Mouse (Mus musculus) hindbrain, embryonic 14.5 days (tissue): ENCODE measurements around the gene Fign. TPM values are rescaled to one million over a fixed set of nuclear protein-coding genes. Genes with fewer than 3 reads are reported as not detected.

ENCODE experiments used
- ATAC-seq: fragments of 200-750 bp; cut with Nextera tagmentation; 2 replicates; pipeline ENCODE4 v1.8.0; 2017; ENCODE audit warnings: moderate number of reproducible peaks, mild to moderate bottlenecking, moderate TSS enrichment, moderate library complexity; ENCODE audit not compliant: low FRiP score
- DNase-seq: peaks from one replicate; pipeline ENCODE4 v3.0.0-alpha.2; 2015; ENCODE audit warnings: low spot score
- H3K27ac ChIP-seq: fragments of 300-500 bp; sonication (generic); 2 replicates; pipeline ENCODE4 v1.5.1; 2014; ENCODE audit warnings: mild to moderate bottlenecking, moderate library complexity
- H3K27me3 ChIP-seq: fragments of 300-500 bp; sonication (generic); 2 replicates; pipeline ENCODE4 v1.6.1; 2014; ENCODE audit warnings: mild to moderate bottlenecking, low read length, mixed read lengths; ENCODE audit not compliant: control insufficient read depth, insufficient read depth
- H3K36me3 ChIP-seq: fragments of 300-500 bp; sonication (generic); replicated peaks from 2 replicates; pipeline ENCODE4 v1.6.1; 2014; ENCODE audit not compliant: control insufficient read depth, insufficient read depth
- H3K4me1 ChIP-seq: fragments of 300-500 bp; sonication (generic); replicated peaks from 2 replicates; pipeline ENCODE4 v1.6.1; 2014; ENCODE audit warnings: antibody characterized with exemption, low read length, mixed read lengths; ENCODE audit not compliant: control insufficient read depth, insufficient read depth
- H3K4me2 ChIP-seq: fragments of 300-500 bp; sonication (generic); replicated peaks from 2 replicates; pipeline ENCODE4 v1.6.1; 2014; ENCODE audit warnings: mild to moderate bottlenecking, moderate library complexity
- H3K4me3 ChIP-seq: fragments of 300-500 bp; sonication (generic); replicated peaks from 2 replicates; pipeline ENCODE4 v1.5.1; 2014; ENCODE audit warnings: mild to moderate bottlenecking, low read length
- H3K9ac ChIP-seq: fragments of 300-500 bp; sonication (generic); 2 replicates; pipeline ENCODE4 v1.6.1; 2014
- H3K9me3 ChIP-seq: fragments of 300-500 bp; sonication (generic); 2 replicates; pipeline ENCODE4 v1.6.1; 2016; ENCODE audit warnings: low read length; ENCODE audit not compliant: control insufficient read depth
- WGBS: fragments of 180-500 bp; shearing (Covaris S2); extraction: QIAGEN DNeasy Blood & Tissue Kit; methylation state at CpG from one replicate; pipeline ENCODE4 v1.1.7; 2014; 5-methylcytosine and 5-hydroxymethylcytosine counted together
- polyA plus RNA-seq: library from polyadenylated mRNA; unstranded; fragments of >200 nt; fragmentation: Nextera tagmentation; extraction: Ambion mirVana; gene quantifications from 2 replicates; pipeline ENCODE4 v1.2.1, GENCODE M21; 2014

Gene Fign
- polyA plus RNA-seq, 1 experiment from 2014 or later = 15.1 TPM

DNA sequence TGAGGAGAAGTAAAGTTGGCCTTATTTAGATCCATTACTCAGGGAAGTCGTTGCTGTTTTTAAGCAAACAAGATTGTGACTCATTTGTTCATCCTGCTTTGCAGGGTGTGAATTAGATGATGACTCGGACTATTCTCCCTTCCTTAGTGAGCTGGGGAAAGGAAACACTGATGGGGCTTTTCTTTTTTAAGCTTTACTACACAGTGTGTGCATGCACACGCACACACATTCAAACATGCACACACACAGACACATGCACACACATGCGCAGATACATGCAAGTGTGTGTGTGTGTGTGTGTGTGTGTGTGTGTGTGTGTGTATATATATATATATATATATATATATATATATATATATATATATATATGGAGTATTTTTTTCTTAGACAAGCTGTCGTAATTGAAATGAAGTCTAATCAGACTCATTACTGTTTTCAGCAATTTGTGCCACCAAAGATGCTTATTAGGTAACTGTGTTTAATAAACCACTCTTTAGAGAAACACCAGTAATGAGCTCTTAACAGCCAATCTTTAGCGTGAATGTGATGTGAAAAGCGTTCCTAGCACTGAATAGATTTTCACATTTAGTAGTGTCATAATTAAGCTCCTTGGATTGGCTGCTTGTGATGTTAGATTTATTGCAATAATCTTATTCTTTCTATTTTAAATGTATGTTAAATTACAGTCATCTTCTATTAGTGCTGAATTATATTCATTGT, 103.4 kb downstream of the Fign start:
- Histone ChIP-seq H3K4me1 (no peaks in the 10 kb centered on the region; the same call in 1 of the 2 replicates), H3K27me3 (no peaks in the 10 kb centered on the region), H3K36me3 (no peaks in the 10 kb centered on the region), H3K9me3 (no peaks in the 10 kb centered on the region), H3K9ac (no peak overlapping the region), H3K4me3 (no peak overlapping the region), H3K4me2 (no peak overlapping the region), H3K27ac (no peak overlapping the region)
- no peak for DNase-seq
- 75% methylated on average over 7 of the region's 7 CpGs for WGBS
- no peak for ATAC-seq

DNA sequence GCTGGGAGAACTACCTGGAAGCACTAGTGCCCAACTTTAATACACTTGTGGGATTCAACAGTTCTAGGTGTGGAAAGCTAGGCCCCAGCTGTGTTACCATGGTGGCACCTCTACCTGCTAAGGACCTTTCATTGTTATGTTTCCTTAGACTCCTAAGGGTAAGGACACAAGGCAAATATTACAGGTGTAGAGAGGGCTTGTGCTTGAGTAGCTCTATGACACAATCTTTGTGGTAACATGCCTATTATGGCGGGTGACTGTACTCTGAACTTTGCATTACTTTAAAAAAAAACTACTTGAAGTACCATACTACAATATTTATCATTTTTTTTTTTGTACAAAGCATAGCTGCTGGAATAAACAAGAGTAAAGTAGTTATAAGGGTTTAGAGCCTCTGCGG, 112.4 kb downstream of the Fign start:
- WGBS = 100% methylated on average over 2 of the region's 2 CpGs
- Histone ChIP-seq H3K36me3 (0 out of 2 replicates have a peak, but pooled peaks cover 2% of the 10 kb centered on the region), H3K27ac (no peak overlapping the region), H3K9ac (no peak overlapping the region), H3K4me1 (peaks cover 15% of the 10 kb centered on the region), H3K27me3 (no peaks in the 10 kb centered on the region), H3K9me3 (no peaks in the 10 kb centered on the region), H3K4me3 (no peak overlapping the region), H3K4me2 (no peak overlapping the region)
- ATAC-seq (no peak), DNase-seq (no peak)

- WGBS = 11% methylated on average over 4 of the region's 4 CpGs
- H3K27me3 ChIP-seq = no peaks in the 10 kb centered on the region
- H3K4me1 ChIP-seq = peaks cover 15% of the 10 kb centered on the region
- H3K4me2 ChIP-seq = no peak overlapping the region; the same call in 1 of the 2 replicates
- no peak overlapping the region for H3K4me3 ChIP-seq
- peak overlapping the region; percentile 57 for H3K27ac ChIP-seq
- peaks cover 22% of the 10 kb centered on the region for H3K36me3 ChIP-seq
- DNase-seq = no peak
- H3K9me3 ChIP-seq = no peaks in the 10 kb centered on the region
- H3K9ac ChIP-seq = 0 out of 2 replicates have a peak overlapping the region, but pooled peaks have one; percentile 13
- ATAC-seq = peak; percentile 57
Measured at GRCm38 (mm10) chr2:63982351-63982751, 115.5 kb downstream of the Fign start.

DNA sequence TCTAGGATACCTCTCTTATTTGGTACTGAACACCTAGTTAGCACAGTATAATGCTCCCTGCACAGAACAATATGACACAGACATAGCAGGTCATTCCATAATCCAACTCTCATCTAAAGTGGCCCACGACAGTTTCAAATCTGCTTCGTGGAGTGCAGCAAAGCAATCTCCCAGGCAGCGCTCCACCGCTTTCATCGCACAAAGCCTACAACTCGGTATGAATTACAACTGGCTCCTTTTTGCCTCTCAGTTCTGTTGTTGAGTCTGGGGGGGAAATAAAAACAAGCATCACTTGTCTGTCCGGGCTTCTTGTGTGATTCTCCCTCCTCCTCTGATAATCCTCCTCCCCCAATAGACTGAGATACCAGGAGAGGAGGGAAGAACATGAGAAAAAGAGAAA, 116.4 kb downstream of the Fign start:
- no peak for DNase-seq

DNA sequence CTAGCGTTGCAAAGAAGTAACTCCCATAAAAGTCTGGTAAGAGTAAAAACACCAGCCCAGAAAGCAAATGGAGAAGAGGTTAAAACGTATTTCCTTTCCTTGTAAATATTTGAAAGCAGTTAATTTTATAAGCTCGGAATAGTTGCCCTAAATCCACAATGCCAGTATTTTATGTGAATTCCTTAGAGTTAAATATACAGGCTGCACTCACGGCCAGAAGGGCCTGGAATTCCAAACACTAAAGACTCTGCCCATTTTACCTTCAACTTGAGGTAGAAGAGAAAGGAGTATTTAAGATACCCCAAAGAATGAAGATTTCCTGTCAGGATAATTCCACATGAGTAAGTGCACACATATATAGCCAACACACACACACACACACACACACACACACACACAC, 128.2 kb downstream of the Fign start:
- no peaks in the 10 kb centered on the region for H3K36me3 ChIP-seq
- H3K4me2 ChIP-seq = no peak overlapping the region
- no peak overlapping the region for H3K27ac ChIP-seq
- DNase-seq (no peak), ATAC-seq (no peak)
- H3K9ac ChIP-seq = no peak overlapping the region
- no peak overlapping the region for H3K4me3 ChIP-seq
- H3K9me3 ChIP-seq = no peaks in the 10 kb centered on the region
- 60% methylated on average over 4 of the region's 4 CpGs for WGBS
- no peaks in the 10 kb centered on the region for H3K27me3 ChIP-seq
- H3K4me1 ChIP-seq = peaks cover 17% of the 10 kb centered on the region

More for the DNA sequence above, 116.4 kb downstream of the Fign start:
- peaks cover 22% of the 10 kb centered on the region for H3K36me3 ChIP-seq
- ATAC-seq = no peak
- H3K27ac ChIP-seq = no peak overlapping the region
- H3K9ac ChIP-seq = no peak overlapping the region
- H3K4me2 ChIP-seq = no peak overlapping the region
- no peaks in the 10 kb centered on the region for H3K9me3 ChIP-seq
- peaks cover 15% of the 10 kb centered on the region for H3K4me1 ChIP-seq
- WGBS = 48% methylated on average over 7 of the region's 7 CpGs
- no peaks in the 10 kb centered on the region for H3K27me3 ChIP-seq
- no peak overlapping the region for H3K4me3 ChIP-seq

- Histone ChIP-seq H3K4me1 (no peaks in the 10 kb centered on the region), H3K27me3 (no peaks in the 10 kb centered on the region), H3K4me2 (no peak overlapping the region), H3K27ac (no peak overlapping the region), H3K9ac (no peak overlapping the region), H3K4me3 (no peak overlapping the region), H3K9me3 (no peaks in the 10 kb centered on the region), H3K36me3 (no peaks in the 10 kb centered on the region)
- 93% methylated on average over 2 of the region's 2 CpGs for WGBS
- DNase-seq (no peak), ATAC-seq (no peak)
Measured at GRCm38 (mm10) chr2:63931041-63931440, 166.8 kb downstream of the Fign start.

GRCm38 (mm10) chr2:63926481-63927097, 171.2 kb downstream of the Fign start:
- DNase-seq (no peak), ATAC-seq (no peak)
- H3K9ac ChIP-seq = no peak overlapping the region
- H3K36me3 ChIP-seq = no peaks in the 10 kb centered on the region
- 9% methylated on average over 4 of the region's 4 CpGs for WGBS
- no peak overlapping the region for H3K4me2 ChIP-seq
- H3K4me1 ChIP-seq = no peaks in the 10 kb centered on the region
- H3K27me3 ChIP-seq = no peaks in the 10 kb centered on the region
- H3K27ac ChIP-seq = no peak overlapping the region
- H3K9me3 ChIP-seq = no peaks in the 10 kb centered on the region
- H3K4me3 ChIP-seq = no peak overlapping the region

DNA sequence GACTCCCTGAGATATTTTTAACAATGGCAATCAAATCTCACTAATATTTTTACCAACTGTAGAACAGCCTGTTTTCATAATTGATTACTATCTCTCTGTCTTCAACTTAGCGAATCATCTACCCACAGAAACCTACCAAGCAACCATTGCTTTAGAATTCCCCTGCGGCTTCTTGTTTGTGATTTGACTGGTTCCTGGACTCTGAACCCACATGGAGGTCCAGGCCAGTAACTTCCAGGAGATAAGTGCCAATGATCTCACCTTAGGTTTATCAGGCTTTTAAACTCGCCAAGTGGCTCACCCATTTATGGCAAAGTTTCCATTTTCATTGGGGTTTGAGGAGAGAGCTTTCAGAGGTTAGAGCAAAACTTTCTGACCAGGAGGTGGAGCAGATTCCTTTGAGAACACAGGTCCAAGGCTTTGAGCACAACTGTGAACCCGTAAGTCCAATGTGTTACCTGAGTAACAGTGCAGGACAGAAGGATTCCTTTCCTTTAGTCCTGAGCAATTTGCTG, 172.1 kb downstream of the Fign start:
- Histone ChIP-seq H3K4me2 (no peak overlapping the region), H3K4me1 (no peaks in the 10 kb centered on the region), H3K9ac (no peak overlapping the region), H3K4me3 (no peak overlapping the region), H3K36me3 (no peaks in the 10 kb centered on the region), H3K27ac (no peak overlapping the region), H3K9me3 (no peaks in the 10 kb centered on the region), H3K27me3 (no peaks in the 10 kb centered on the region)
- DNase-seq = no peak
- 82% methylated on average over 4 of the region's 4 CpGs for WGBS
- ATAC-seq = no peak
